8 mouse cellular contexts compared by ENCODE assay signal in the genomic region with DNA sequence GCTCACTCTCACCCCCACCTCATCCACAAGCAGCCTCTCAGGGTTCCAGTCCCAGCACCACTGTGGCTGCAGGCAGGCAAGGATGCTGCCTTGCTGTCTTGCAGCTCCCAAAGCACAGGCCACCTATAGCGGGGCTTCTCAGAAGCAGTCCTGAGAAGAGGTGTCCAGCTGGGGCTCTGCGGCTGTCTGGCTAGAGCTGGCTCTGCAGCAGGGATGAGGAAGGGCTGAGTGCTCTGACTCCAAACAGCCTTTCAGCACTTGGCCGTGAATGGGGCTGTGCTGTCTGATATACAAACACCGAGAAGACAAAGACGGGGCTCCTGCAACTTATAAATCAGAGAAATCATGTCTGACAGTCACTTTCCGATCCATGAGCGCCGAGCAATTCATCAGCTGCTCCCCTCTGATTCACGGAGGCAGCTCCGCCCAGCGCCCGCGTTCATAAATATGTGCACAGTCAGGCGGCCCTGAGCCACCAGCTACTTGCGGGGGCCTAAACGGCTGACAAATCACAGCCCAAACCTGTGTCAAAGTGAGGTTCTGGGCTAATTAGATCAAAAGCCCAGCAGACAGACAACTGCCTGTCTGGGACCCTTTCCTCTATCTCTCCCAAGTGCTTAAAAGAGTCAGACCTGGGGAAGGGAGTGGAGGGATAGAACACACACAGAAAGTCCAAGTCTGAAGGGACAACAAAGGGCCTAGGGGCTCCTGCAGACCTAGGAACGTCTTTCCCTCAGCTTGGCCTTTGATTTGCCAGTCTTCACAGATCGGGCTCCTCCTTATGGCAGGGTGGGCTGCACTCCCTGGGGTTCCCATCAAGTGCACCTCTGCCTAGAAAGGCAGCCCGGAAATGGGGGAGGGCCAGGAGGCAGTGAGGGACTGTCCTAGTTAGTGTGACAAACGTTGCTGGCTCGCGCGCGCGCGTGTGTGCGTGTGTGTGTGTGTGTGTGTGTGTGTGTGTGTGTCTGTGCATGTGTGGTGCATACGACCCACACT.
DNase-seq lines count a peak whose midpoint lies in the region; ATAC-seq and TF ChIP-seq lines count a peak whose summit lies in the region.

No protein-coding gene starts in this region.

- no peak overlapping the region for H3K27ac ChIP-seq in heart, embryonic 10.5 days
- H3K27ac ChIP-seq in heart, adult 2 months: no peak overlapping the region
- peak overlapping the region; percentile 96 for H3K27ac ChIP-seq in hindbrain, embryonic 12.5 days
- H3K27ac ChIP-seq in midbrain, embryonic 15.5 days: peak overlapping the region; percentile 88

- no peaks in the 10 kb centered on the region for H3K79me2 ChIP-seq in heart, adult 2 months (replicated peaks; ENCODE audit: control insufficient read depth, insufficient read depth, low read length)

- ATAC-seq in hindbrain, embryonic 12.5 days (ENCODE audit: low FRiP score): peak; percentile 46
- peak; percentile 13; the same call in 1 of the 2 replicates for ATAC-seq in midbrain, embryonic 15.5 days (replicated peaks)

- H3K27me3 ChIP-seq in heart, embryonic 10.5 days (ENCODE audit: insufficient read depth, poor library complexity, severe bottlenecking): peaks cover 15% of the 10 kb centered on the region
- no peaks in the 10 kb centered on the region for H3K27me3 ChIP-seq in heart, adult 2 months (ENCODE audit: control insufficient read depth, insufficient read depth, low read length)
- H3K27me3 ChIP-seq in hindbrain, embryonic 12.5 days: no peaks in the 10 kb centered on the region
- H3K27me3 ChIP-seq in midbrain, embryonic 15.5 days (replicated peaks): no peaks in the 10 kb centered on the region

- TF ChIP-seq EP300 in heart, adult 2 months (IDR thresholded peaks at IDR 0.05; ENCODE audit: insufficient read depth, low read depth, low read length): no peak

- intact Hi-C loops in heart, adult 2 months (cut with DNase I): no loop called here

- no peak for TF ChIP-seq CTCF in heart, adult 2 months (IDR thresholded peaks at IDR 0.05)

- peak overlapping the region; percentile 32 for H3K4me2 ChIP-seq in hindbrain, embryonic 12.5 days (replicated peaks)
- H3K4me2 ChIP-seq in midbrain, embryonic 15.5 days: peak overlapping the region; percentile 33

- TF ChIP-seq POLR2A in heart, adult 2 months (IDR thresholded peaks at IDR 0.05; ENCODE audit: insufficient read depth, low read depth, low read length): no peak

- no peak overlapping the region for H3K9ac ChIP-seq in heart, adult 2 months (ENCODE audit: low read depth, low read length)
- peak overlapping the region; percentile 50 for H3K9ac ChIP-seq in hindbrain, embryonic 12.5 days
- H3K9ac ChIP-seq in midbrain, embryonic 15.5 days: peak overlapping the region; percentile 26; the same call in 1 of the 2 replicates

- H3K36me3 ChIP-seq in heart, embryonic 10.5 days: 0 out of 2 replicates have a peak, but pooled peaks cover 6% of the 10 kb centered on the region
- H3K36me3 ChIP-seq in heart, adult 2 months (ENCODE audit: control insufficient read depth, insufficient read depth, low read length): no peaks in the 10 kb centered on the region
- 0 out of 2 replicates have a peak, but pooled peaks cover 5% of the 10 kb centered on the region for H3K36me3 ChIP-seq in hindbrain, embryonic 12.5 days
- no peaks in the 10 kb centered on the region for H3K36me3 ChIP-seq in midbrain, embryonic 15.5 days (replicated peaks)

- H3K4me3 ChIP-seq in heart, embryonic 10.5 days: peak overlapping the region; percentile 36
- no peak overlapping the region for H3K4me3 ChIP-seq in heart, adult 2 months
- H3K4me3 ChIP-seq in hindbrain, embryonic 12.5 days: no peak overlapping the region
- H3K4me3 ChIP-seq in midbrain, embryonic 15.5 days: no peak overlapping the region

- 23% methylated on average over 28 of the region's 28 CpGs for WGBS in heart, embryonic 10.5 days
- 35% methylated on average over 28 of the region's 28 CpGs for WGBS in heart, adult 2 months
- 19% methylated on average over 28 of the region's 28 CpGs for WGBS in hindbrain, embryonic 12.5 days
- 17% methylated on average over 28 of the region's 28 CpGs for WGBS in midbrain, embryonic 15.5 days

- H3K4me1 ChIP-seq in heart, embryonic 10.5 days: peaks cover 67% of the 10 kb centered on the region
- peaks cover 2% of the 10 kb centered on the region; the same call in 1 of the 2 replicates for H3K4me1 ChIP-seq in heart, adult 2 months (ENCODE audit: control insufficient read depth, insufficient read depth, low read length)
- peaks cover 99% of the 10 kb centered on the region for H3K4me1 ChIP-seq in hindbrain, embryonic 12.5 days
- H3K4me1 ChIP-seq in midbrain, embryonic 15.5 days: peaks cover 92% of the 10 kb centered on the region

- no peaks in the 10 kb centered on the region for H3K9me3 ChIP-seq in heart, embryonic 10.5 days
- H3K9me3 ChIP-seq in hindbrain, embryonic 12.5 days (replicated peaks): no peaks in the 10 kb centered on the region
- no peaks in the 10 kb centered on the region for H3K9me3 ChIP-seq in midbrain, embryonic 15.5 days

- no peak for DNase-seq in heart, embryonic 10.5 days (ENCODE audit: low spot score)
- DNase-seq in heart, adult 2 months: no peak
- DNase-seq in thymus, postnatal 4 days: peak; percentile 45
- no peak for DNase-seq in thymus, adult 18-20 months
- no peak for DNase-seq in gastrocnemius, adult 18-20 months (ENCODE audit: low spot score)
- DNase-seq in ovary, postnatal 14 days (ENCODE audit: low spot score): no peak

Comparison
In these comparisons a context has a peak if more than half of its experiments do, and no peak if none do; other contexts are left out.
1. H3K27ac ChIP-seq: peak in hindbrain, embryonic 12.5 days (single experiment) and midbrain, embryonic 15.5 days (single experiment); none in heart, embryonic 10.5 days (single experiment) and heart, adult 2 months (single experiment).